Mouse (Mus musculus): ENCODE data around the gene Vmn1r234. TPM values are rescaled to one million over a fixed set of nuclear protein-coding genes. Genes with fewer than 3 reads are reported as not detected.
A peak's percentile ranks its signal among the peaks of the same experiment; 100 is the strongest.
"Not testable (repeated sequence)": the region's sequence is repeated elsewhere in the genome, so short reads cannot be mapped to it uniquely, and the experiment has no call there.

Gene Vmn1r234
- not detected for total RNA-seq (2021)
- long read RNA-seq, experiment 1: 0 reads
- long read RNA-seq, experiment 2: 0 reads

- no peak for DNase-seq
- intact Hi-C loops (cut with DNase I; ENCODE audit: low total_unique reads): no loop called here
Observed at GRCm38 (mm10) chr17:21225787-21226186, at the start of gene Vmn1r234. TSS of gene Vmn1r234 (plus strand) at chr17:21226087.

GRCm38 (mm10) chr17:21211081-21211480 is 14.8 kb upstream of the Vmn1r234 start:
- intact Hi-C loops (cut with DNase I; ENCODE audit: low total_unique reads); DNase-seq: not testable (repeated sequence)

- DNase-seq: peak; percentile 12
- intact Hi-C loops (cut with DNase I; ENCODE audit: low total_unique reads): no loop called here
Observed at GRCm38 (mm10) chr17:21231654-21232053, 5.8 kb downstream of the Vmn1r234 start.

- no peak for DNase-seq
- intact Hi-C loops (cut with DNase I; ENCODE audit: low total_unique reads): no loop called here
Observed at GRCm38 (mm10) chr17:21256111-21256510, 30.2 kb downstream of the Vmn1r234 start, which contains the start of gene Vmn1r235. TSS of gene Vmn1r235 (plus strand) at chr17:21256411.

- DNase-seq: no peak
- intact Hi-C loops (cut with DNase I; ENCODE audit: low total_unique reads): loop anchor here (10.0 kb wide), 1 partner anchor 243 kb away; no protein-coding TSS in a partner anchor
Observed at GRCm38 (mm10) chr17:21272103-21272502, 46.2 kb downstream of the Vmn1r234 start.

- intact Hi-C loops (cut with DNase I; ENCODE audit: low total_unique reads): no loop called here
Observed at GRCm38 (mm10) chr17:21282642-21283041, 56.8 kb downstream of the Vmn1r234 start, which contains the start of gene Vmn1r236. TSS of gene Vmn1r236 (plus strand) at chr17:21282942.

GRCm38 (mm10) chr17:21284395-21284794 is 58.5 kb downstream of the Vmn1r234 start:
- DNase-seq: no peak
- intact Hi-C loops (cut with DNase I; ENCODE audit: low total_unique reads): no loop called here

More at GRCm38 (mm10) chr17:21282642-21283041, 56.8 kb downstream of the Vmn1r234 start, which contains the start of gene Vmn1r236:
- no peak for DNase-seq

Small RNA genes lying within 50 kb of the gene (microRNA-seq; reads per million reads assigned to microRNA genes)
- 0 reads per million in 2 experiments for gene Gm26384

Other genes with a start within 250 kb of the Vmn1r234 start
- not detected for gene Vmn1r233, start 229.6 kb upstream of the Vmn1r234 start, total RNA-seq (2021)
- 1 to 10 TPM; 6.4 to 7.9 TPM for gene Zfp160, start 217.2 kb upstream of the Vmn1r234 start, total RNA-seq (2021)
- not detected for gene Vmn1r235, start 30.3 kb downstream of the Vmn1r234 start, total RNA-seq (2021)
- gene Vmn1r236, start 56.9 kb downstream of the Vmn1r234 start, total RNA-seq (2021): not detected
- not detected for gene Vmn1r237, start 85.8 kb downstream of the Vmn1r234 start, total RNA-seq (2021)
- gene Zfp677, start 157.7 kb downstream of the Vmn1r234 start, total RNA-seq (2021): under 1 TPM; 0.40 to 0.64 TPM
- 1 to 10 TPM in 1 of 2 experiments, under 1 TPM in 1; 0.66 to 1.1 TPM for gene Zfp54, start 197.1 kb downstream of the Vmn1r234 start, total RNA-seq (2021)
- gene Zfp51, start 224.3 kb downstream of the Vmn1r234 start, total RNA-seq (2021): 1 to 10 TPM; 4.5 to 5.0 TPM